Mouse (Mus musculus) kidney, embryonic 14.5 days (tissue): ENCODE measurements at regions not wholly inside any gene's neighbourhood (a gene's known extent, or its start where the extent isn't known, plus 50 kb on each side); places are given as distances from the start of the nearest gene placed in this dataset.

ENCODE experiments used
- ATAC-seq: fragments of 200-750 bp; cut with Nextera tagmentation; 2 replicates; pipeline ENCODE4 v1.8.0; 2017; ENCODE audit warnings: moderate number of reproducible peaks, mild to moderate bottlenecking, moderate TSS enrichment, moderate library complexity; ENCODE audit not compliant: low FRiP score, low TSS enrichment
- H3K27ac ChIP-seq: fragments of 300-500 bp; sonication (generic); 2 replicates; pipeline ENCODE4 v1.5.1; 2014; ENCODE audit warnings: low read depth, mild to moderate bottlenecking, low read length, moderate library complexity, mixed read lengths
- H3K27me3 ChIP-seq: fragments of 300-500 bp; sonication (generic); 2 replicates; pipeline ENCODE4 v1.6.1; 2014; ENCODE audit warnings: mild to moderate bottlenecking, low read length; ENCODE audit not compliant: control insufficient read depth, insufficient read depth
- H3K36me3 ChIP-seq: fragments of 300-500 bp; sonication (generic); 2 replicates; pipeline ENCODE4 v1.6.1; 2014; ENCODE audit warnings: low read length, mixed read lengths; ENCODE audit not compliant: control insufficient read depth, insufficient read depth
- H3K4me1 ChIP-seq: fragments of 300-500 bp; sonication (generic); 2 replicates; pipeline ENCODE4 v1.6.1; 2014; ENCODE audit warnings: low read length, mixed read lengths; ENCODE audit not compliant: control insufficient read depth, insufficient read depth
- H3K4me2 ChIP-seq: fragments of 300-500 bp; sonication (generic); replicated peaks from 2 replicates; pipeline ENCODE4 v1.6.1; 2014; ENCODE audit warnings: low read depth, mild to moderate bottlenecking, low read length
- H3K4me3 ChIP-seq: fragments of 300-500 bp; sonication (generic); 2 replicates; pipeline ENCODE4 v1.5.1; 2014; ENCODE audit warnings: mild to moderate bottlenecking, low read length
- H3K9ac ChIP-seq: fragments of 300-500 bp; sonication (generic); 2 replicates; pipeline ENCODE4 v1.6.1; 2014; ENCODE audit warnings: low read depth, mild to moderate bottlenecking, low read length, moderate library complexity
- H3K9me3 ChIP-seq: fragments of 300-500 bp; sonication (generic); 2 replicates; pipeline ENCODE4 v1.6.1; 2016; ENCODE audit warnings: low read length; ENCODE audit not compliant: control insufficient read depth
- WGBS: fragments of 180-500 bp; shearing (Covaris S2); extraction: QIAGEN DNeasy Blood & Tissue Kit; methylation state at CpG from one replicate; pipeline ENCODE4 v1.1.7; 2014; 5-methylcytosine and 5-hydroxymethylcytosine counted together

DNA sequence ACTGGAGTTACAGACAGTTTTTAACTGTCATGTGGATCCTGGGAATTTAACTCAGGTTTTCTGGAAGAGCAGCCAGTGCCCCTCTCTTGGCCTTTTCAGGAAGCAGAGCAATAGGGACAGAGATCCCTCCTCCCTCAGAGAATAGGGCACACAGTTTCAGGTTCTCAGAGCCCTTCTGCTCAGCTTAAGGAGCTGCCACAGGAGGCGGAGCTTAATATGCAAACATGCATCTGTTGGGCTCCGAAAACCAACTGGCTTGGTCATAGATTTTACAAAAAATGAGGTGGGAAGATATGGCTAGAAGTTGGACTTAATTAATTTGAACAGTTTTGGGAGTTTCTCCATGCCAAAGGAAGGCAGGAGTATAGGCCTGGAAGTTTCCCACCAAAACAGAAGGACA lies 61.9 kb upstream of the Znrf2 start:
- Histone ChIP-seq H3K4me2 (no peak overlapping the region), H3K27ac (no peak overlapping the region), H3K4me1 (peaks cover 4% of the 10 kb centered on the region; the same call in 1 of the 2 replicates), H3K9ac (no peak overlapping the region), H3K4me3 (no peak overlapping the region), H3K36me3 (no peaks in the 10 kb centered on the region), H3K27me3 (no peaks in the 10 kb centered on the region), H3K9me3 (no peaks in the 10 kb centered on the region)
- ATAC-seq, result no peak
- 90% methylated on average over 2 of the region's 2 CpGs for WGBS

- H3K4me1 ChIP-seq, result peaks cover 8% of the 10 kb centered on the region; the same call in 1 of the 2 replicates
- H3K27ac ChIP-seq, result no peak overlapping the region
- no peaks in the 10 kb centered on the region for H3K36me3 ChIP-seq
- no peak for ATAC-seq
- no peak overlapping the region for H3K4me3 ChIP-seq
- no peak overlapping the region for H3K9ac ChIP-seq
- no peaks in the 10 kb centered on the region for H3K9me3 ChIP-seq
- H3K4me2 ChIP-seq, result no peak overlapping the region
- 44% methylated on average over 5 of the region's 5 CpGs for WGBS
- H3K27me3 ChIP-seq, result no peaks in the 10 kb centered on the region
These were observed 59.2 kb upstream of the Znrf2 start for GRCm38 (mm10) chr6:54757511-54757911.

GRCm38 (mm10) chr6:54758112-54758511 lies 58.6 kb upstream of the Znrf2 start:
- H3K9ac ChIP-seq, result no peak overlapping the region
- no peak for ATAC-seq
- WGBS, result 52% methylated on average over 2 of the region's 2 CpGs
- no peak overlapping the region for H3K4me2 ChIP-seq
- H3K9me3 ChIP-seq, result no peaks in the 10 kb centered on the region
- peaks cover 8% of the 10 kb centered on the region; the same call in 1 of the 2 replicates for H3K4me1 ChIP-seq
- no peaks in the 10 kb centered on the region for H3K27me3 ChIP-seq
- H3K4me3 ChIP-seq, result no peak overlapping the region
- H3K27ac ChIP-seq, result no peak overlapping the region
- no peaks in the 10 kb centered on the region for H3K36me3 ChIP-seq

DNA sequence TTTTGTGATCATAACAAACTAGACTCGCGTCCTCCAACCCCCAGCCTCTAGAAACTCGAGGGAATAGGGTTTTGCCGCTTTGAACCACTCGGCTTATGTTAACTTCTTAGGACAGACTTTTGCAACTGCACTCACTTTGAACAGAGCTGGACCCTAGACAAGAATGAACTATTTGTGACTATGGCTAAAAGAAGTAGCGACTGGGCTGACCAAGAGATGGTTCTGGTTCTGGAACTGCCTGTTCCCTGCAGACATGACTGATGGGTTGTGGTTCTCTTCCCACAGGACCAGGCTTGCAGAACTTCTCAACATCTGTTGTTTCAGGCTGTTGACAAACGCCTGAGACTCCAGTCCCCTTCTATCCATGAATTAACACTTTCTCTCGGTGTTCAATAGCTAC lies 57.5 kb upstream of the Znrf2 start:
- Histone ChIP-seq H3K4me3 (no peak overlapping the region), H3K27ac (no peak overlapping the region), H3K9ac (no peak overlapping the region), H3K9me3 (no peaks in the 10 kb centered on the region), H3K4me2 (no peak overlapping the region), H3K4me1 (peaks cover 8% of the 10 kb centered on the region; the same call in 1 of the 2 replicates), H3K36me3 (no peaks in the 10 kb centered on the region), H3K27me3 (no peaks in the 10 kb centered on the region)
- 56% methylated on average over 8 of the region's 8 CpGs for WGBS
- ATAC-seq, result no peak

DNA sequence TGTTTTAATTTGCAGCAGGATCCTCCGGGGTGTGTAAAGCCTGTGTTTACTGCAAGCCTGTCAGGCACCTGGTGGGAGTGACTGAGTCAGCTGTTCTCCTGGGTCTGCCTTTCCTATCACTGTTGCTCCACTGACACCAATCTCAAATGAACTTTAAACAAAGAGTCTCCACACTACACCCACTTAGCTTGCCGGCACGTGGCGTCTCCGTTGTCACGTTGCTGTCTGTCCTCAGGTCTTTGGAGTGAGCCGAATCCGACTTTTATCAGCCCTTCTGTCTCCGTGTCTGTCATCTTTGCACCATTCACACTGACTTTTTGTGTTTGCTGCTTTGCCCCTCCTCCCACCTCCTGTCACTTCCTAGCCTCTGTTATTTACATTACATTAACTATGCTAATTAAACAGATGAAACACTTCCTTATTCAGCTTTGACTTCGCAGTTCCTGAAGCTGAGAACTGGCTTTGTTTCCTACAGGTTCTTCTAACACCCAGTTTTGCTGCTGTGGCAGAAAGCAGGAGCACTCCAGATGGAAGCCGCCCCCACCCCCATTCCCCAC lies 56.7 kb upstream of the Znrf2 start:
- H3K4me1 ChIP-seq, result peaks cover 8% of the 10 kb centered on the region; the same call in 1 of the 2 replicates
- peak overlapping the region; percentile 13; the same call in 1 of the 2 replicates for H3K4me3 ChIP-seq
- peak overlapping the region; percentile 32; the same call in 1 of the 2 replicates for H3K4me2 ChIP-seq
- H3K36me3 ChIP-seq, result no peaks in the 10 kb centered on the region
- no peaks in the 10 kb centered on the region for H3K9me3 ChIP-seq
- H3K27ac ChIP-seq, result no peak overlapping the region
- H3K27me3 ChIP-seq, result no peaks in the 10 kb centered on the region
- H3K9ac ChIP-seq, result no peak overlapping the region; the same call in 1 of the 2 replicates
- 1% methylated on average over 11 of the region's 11 CpGs for WGBS
- ATAC-seq, result no peak

DNA sequence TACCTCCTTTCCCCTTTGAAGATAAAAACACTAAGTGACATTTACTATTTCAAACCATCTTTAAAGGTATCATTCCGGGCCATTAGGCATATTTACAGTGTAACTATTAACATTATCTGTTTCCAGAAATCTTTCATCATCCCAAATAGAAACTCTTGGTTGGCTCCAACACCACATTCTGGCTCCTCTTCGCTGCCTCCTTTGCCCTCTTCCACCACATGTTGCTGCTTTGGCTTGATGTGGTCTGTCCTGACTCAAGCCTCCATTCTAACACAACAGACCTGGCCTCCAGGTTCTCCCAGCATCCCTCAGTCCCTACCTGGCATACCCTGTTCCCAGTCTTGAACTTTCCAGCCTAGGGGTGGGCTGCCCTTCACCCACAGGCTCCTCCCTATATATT lies 56.2 kb upstream of the Znrf2 start:
- Histone ChIP-seq H3K4me3 (no peak overlapping the region), H3K4me2 (no peak overlapping the region), H3K9ac (no peak overlapping the region), H3K9me3 (no peaks in the 10 kb centered on the region), H3K4me1 (peaks cover 8% of the 10 kb centered on the region; the same call in 1 of the 2 replicates), H3K36me3 (no peaks in the 10 kb centered on the region), H3K27me3 (no peaks in the 10 kb centered on the region), H3K27ac (no peak overlapping the region)
- ATAC-seq, result no peak
- 58% methylated on average over 2 of the region's 2 CpGs for WGBS

DNA sequence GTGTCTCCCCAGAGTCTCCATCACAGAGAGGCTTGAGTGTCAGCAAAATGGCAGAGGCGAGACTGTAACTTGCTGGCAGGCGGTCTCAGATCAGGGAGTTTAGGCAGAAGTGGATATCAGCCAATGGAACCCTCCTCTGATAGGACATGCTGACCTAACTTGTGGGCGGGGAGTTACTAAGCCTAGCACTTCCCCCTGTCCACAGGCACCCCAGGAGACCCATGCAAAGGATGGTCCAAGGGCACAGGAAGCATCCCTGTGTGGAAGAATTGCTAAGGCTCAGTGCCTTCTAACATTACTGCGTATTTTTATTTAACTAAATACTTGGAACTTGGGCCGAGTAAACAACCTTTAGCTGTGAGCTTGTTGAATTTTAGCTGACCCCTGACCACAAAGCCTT lies 54.7 kb upstream of the Znrf2 start:
- H3K4me1 ChIP-seq, result peaks cover 8% of the 10 kb centered on the region; the same call in 1 of the 2 replicates
- H3K4me2 ChIP-seq, result no peak overlapping the region
- H3K27ac ChIP-seq, result no peak overlapping the region
- no peak overlapping the region for H3K4me3 ChIP-seq
- H3K27me3 ChIP-seq, result no peaks in the 10 kb centered on the region
- H3K9ac ChIP-seq, result no peak overlapping the region
- H3K36me3 ChIP-seq, result no peaks in the 10 kb centered on the region
- no peaks in the 10 kb centered on the region for H3K9me3 ChIP-seq
- 73% methylated on average over 5 of the region's 5 CpGs for WGBS
- no peak for ATAC-seq

DNA sequence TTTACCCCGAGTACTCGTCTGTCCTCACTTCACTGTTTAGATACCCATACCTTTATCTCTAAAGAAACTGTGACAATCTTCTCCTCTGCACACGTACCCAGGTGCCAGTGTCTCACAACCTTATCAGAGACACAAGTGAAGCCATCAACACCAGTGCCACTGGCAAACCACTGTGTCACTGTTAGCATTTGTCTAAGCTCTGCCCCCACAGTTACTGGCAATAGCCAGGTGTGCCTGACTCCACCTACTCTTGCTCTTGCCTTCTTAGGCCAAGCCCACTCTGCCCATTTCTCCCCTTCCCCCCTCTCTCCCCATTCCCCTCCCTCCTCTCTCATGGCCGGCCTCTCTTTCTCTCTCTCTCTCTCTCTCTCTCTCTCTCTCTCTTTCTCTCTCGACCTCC lies 54.2 kb upstream of the Znrf2 start:
- Histone ChIP-seq H3K27me3 (no peaks in the 10 kb centered on the region), H3K9me3 (no peaks in the 10 kb centered on the region), H3K4me1 (peaks cover 8% of the 10 kb centered on the region; the same call in 1 of the 2 replicates), H3K9ac (no peak overlapping the region), H3K27ac (no peak overlapping the region), H3K4me3 (no peak overlapping the region), H3K36me3 (no peaks in the 10 kb centered on the region), H3K4me2 (no peak overlapping the region)
- ATAC-seq, result no peak
- 44% methylated on average over 5 of the region's 5 CpGs for WGBS

DNA sequence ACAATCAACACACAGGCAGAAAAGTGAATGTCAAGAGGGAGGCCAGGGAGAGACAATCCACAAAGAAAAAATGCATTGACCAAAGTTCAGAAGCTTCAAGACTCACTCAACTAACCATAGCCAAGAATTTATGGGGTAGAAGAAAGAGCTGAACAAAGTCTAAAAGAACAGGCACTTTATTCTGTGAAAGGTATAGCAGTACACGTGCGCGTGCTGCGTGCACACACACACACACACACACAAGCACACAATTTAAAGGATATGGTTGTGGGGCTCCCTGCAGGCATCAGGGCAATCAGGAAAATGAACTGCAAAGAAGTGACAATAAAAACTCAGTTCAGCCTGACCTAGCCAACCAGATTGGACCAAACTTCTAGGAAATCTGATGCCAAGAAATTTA lies 53.0 kb upstream of the Znrf2 start:
- H3K4me1 ChIP-seq, result peaks cover 8% of the 10 kb centered on the region; the same call in 1 of the 2 replicates
- H3K27me3 ChIP-seq, result no peaks in the 10 kb centered on the region
- H3K9ac ChIP-seq, result no peak overlapping the region
- no peak overlapping the region for H3K4me3 ChIP-seq
- no peak overlapping the region for H3K4me2 ChIP-seq
- no peak overlapping the region for H3K27ac ChIP-seq
- WGBS, result 92% methylated on average over 4 of the region's 4 CpGs
- ATAC-seq, result no peak
- H3K36me3 ChIP-seq, result no peaks in the 10 kb centered on the region
- H3K9me3 ChIP-seq, result no peaks in the 10 kb centered on the region
